Mouse (Mus musculus) embryo, embryonic 9.5 days (tissue): ENCODE data around the gene Nppb.

Experiments used
- DNase-seq: peaks from one replicate; pipeline ENCODE4 v3.0.0-alpha.2; 2017; ENCODE audit errors: extremely low spot score

Gene Nppb

GRCm38 (mm10) chr4:147976237-147976636, 9.4 kb upstream of the Nppb start:
- no peak for DNase-seq

DNA sequence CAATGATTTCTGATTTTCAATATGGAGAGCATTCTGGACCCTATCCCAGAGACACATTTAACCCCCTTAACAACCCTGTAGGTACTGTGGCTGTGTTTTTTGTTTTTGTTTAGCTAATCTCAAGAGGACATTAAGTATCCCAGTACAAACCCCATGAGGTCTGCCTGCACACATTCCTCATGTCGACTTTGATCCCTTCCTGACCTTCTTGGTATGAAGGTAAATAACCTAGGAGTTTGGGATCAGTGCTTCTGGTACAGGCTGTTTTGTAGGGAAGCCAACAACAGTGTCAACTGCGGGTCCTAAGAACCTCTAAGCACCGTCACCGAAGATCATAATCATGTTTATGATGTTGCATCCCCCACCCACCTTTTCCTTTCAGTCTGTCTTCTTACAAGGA, 7.9 kb upstream of the Nppb start:
- DNase-seq: no peak

DNA sequence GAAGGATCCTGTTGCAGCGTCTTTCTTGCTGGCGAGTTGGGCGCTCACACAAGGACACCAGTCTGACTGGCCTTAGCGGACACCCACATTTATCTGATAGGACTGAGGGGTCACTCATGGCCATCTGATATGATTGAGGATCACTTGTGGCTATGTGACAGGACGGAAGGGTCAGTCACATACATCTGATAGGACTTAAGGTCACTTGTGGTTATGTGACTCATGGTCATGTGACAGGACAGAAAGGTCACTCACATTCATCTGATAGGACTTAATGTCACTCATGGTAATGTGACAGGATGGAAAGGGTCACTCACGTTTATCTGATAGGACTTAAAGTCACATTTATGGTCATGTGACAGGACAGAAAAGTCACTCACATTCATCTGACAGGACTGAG, 7.2 kb upstream of the Nppb start:
- DNase-seq: no peak

- no peak for DNase-seq
Observed at GRCm38 (mm10) chr4:147979441-147979860, 6.1 kb upstream of the Nppb start.

GRCm38 (mm10) chr4:147993571-147994095, 8.0 kb downstream of the Nppb start:
- DNase-seq: no peak

GRCm38 (mm10) chr4:147995311-147995710, 9.7 kb downstream of the Nppb start:
- DNase-seq: no peak

DNA sequence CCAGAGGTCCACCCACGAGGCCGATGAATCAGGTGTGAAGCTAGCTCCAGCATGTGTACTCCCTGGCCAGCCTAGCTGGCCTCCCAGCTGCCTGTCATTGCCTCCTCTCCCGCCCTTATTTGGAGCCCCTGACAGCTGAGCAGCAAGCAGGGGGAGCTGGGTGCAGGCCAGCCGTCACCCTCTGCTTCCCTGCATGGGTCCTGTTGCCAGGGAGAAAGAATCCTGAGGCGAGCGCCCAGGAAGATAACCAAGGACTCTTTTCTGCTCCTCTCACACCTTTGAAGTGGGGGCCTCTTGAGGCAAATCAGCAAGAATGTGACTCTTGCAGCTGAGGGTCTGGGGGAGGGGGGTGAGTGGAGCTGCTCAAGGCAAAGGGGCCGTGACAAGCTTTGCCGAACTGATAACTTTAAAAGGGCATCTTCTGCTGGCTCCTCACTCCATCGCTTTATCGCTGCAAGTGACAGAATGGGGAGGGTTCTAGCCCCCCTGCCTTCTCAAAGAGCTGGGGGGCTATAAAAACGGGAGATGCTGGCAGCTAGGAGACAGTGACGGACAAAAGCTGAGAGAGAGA, 14.7 kb downstream of the Nppb start, which contains the start of gene Nppa:
Gene Nppa, plus strand, starts transcription at position 521 of the 571 bp plus-strand sequence.
- no peak for DNase-seq

DNA sequence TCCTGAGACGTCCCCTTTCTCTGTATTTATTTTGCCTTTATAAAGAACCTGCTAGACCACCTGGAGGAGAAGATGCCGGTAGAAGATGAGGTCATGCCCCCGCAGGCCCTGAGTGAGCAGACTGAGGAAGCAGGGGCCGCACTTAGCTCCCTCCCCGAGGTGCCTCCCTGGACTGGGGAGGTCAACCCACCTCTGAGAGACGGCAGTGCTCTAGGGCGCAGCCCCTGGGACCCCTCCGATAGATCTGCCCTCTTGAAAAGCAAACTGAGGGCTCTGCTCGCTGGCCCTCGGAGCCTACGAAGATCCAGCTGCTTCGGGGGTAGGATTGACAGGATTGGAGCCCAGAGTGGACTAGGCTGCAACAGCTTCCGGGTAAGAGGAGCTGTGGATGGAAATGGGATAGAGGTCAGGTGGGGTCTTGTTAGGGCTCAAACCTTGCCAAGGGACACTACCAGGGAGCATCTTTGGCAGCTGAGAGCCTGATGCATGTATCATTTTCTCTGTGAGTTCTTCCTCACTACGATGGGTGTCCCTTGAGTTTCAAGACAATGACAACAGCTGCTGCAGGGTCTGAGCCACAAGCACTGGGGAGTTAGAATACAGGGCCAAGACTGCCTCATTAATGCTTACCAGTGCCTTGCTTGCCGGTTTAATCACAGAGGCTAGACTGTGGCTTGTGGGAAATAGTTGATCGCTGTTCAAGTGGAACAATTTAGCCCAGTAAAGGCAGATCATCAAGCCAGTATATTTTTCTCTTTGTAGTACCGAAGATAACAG, 15.6 kb downstream of the Nppb start:
- DNase-seq: no peak

DNA sequence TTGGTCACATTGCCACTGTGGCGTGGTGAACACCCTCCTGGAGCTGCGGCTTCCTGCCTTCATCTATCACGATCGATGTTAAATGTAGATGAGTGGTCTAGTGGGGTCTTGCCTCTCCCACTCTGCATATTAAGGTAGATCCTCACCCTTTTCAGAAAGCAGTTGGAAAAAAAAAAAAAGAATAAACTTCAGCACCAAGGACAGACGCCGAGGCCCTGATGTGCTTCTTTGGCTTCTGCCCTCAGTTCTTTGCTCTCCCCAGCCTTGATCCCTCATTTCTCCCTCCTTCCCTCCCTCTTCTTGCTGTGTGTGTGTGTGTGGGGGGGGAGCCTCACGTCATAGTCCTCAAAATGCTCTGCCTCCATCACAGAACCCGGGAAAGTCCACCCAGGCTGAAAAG, 16.3 kb downstream of the Nppb start:
- DNase-seq: no peak

- no peak for DNase-seq
Observed at GRCm38 (mm10) chr4:148004361-148004760, 18.8 kb downstream of the Nppb start.

GRCm38 (mm10) chr4:148008412-148008811, 22.8 kb downstream of the Nppb start:
- no peak for DNase-seq

DNA sequence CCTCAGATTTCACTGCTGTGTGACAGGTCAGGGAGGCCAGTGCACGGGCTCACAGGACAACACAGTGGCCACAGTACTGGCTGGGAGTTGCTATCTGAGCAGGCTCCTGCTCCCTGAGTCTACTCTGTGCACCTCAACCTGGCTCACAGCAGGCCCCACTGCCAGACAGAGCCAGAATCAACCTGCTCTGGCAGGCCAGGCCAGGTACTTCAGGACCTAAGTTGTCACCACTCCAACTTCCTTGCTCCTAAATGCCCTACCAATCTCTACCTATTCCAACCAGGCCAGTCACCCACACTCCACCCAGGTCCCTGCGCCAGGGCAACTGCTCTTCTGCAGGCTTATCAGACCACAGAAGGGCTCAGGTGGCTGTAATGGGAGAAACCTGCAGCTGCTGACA, 24.1 kb downstream of the Nppb start:
- DNase-seq: no peak

- no peak for DNase-seq
Observed at GRCm38 (mm10) chr4:148011332-148011731, 25.7 kb downstream of the Nppb start.

DNA sequence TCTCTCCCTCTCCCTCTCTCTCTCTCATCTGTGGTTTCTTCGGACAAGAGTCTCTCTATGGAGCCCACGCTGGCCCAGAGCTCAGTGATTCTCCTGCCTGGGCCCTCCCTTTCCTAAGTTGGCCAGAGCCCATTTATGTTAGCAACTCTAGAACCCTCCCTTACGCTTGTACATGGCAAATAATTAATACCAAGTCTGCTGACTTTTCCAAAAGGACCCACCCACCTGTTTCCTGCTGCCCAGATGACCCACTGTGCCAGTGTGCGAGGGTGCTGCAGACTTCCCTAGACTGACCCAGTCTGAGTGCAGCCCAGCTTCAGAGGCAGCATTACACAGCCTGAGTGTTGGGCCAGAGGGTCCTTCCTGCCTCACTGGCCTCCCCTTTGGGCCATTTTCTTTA, 26.6 kb downstream of the Nppb start:
- no peak for DNase-seq

GRCm38 (mm10) chr4:148015418-148015817, 29.8 kb downstream of the Nppb start:
- DNase-seq: no peak

- no peak for DNase-seq
Observed at GRCm38 (mm10) chr4:148016981-148017380, 31.4 kb downstream of the Nppb start.

DNA sequence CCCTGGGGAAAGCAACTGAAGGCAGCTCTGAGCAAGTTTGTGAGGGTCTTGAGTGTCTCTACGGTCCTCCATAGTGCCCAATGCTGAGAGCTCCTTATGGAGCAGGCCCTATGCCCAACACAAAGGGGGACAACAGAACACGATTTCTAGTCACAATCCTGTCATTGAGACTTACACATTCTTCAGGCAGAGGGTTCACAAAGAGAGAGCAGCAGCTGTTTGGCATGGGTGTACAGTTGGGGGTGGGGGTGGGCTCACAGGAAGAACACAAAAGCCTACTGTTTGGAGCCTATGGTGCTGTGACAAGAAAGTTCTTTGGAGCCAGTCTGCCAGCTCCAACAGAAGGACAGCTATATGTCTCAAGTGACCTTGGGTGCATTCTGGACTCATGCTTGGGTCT, 32.8 kb downstream of the Nppb start:
- DNase-seq: no peak

DNA sequence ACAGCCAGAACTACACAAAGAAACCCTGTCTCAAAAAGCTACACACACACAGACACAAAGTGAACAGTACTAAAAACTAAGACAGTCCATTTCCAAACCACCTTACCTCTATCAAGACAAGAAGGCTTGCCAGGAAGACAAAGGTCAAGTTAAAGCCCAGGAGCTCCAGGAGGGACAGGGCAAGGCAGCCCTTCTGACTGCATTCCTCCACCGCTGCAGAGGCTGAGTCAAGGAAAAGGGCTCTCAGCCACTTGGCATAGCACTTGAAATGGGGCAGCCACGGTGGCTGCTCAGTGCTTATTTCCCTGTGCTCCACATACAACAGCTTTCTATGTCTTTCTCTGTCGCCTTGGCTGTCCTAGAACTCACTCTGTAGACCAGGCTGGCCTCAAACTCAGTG, 38.4 kb downstream of the Nppb start:
- no peak for DNase-seq

GRCm38 (mm10) chr4:148029297-148029696, 43.7 kb downstream of the Nppb start:
- DNase-seq: no peak

DNA sequence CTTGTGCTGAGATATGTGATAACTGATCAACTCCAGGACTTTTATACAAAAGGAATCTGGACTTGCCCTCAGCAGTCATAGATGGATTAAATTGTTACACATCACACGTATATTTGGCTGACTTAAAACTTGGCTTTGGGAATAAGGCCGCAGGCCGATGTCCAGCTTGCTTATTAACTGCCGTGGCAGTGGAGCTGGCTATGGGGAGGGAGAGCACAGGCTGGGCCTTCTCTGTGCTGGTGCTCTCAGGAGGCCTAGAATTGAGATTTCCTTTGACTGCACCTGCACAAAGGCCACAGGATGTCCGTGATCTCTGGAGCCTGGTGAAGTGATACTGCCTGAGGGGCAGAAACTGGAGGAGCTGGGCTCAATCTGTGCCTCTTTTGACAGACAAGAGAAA, 44.9 kb downstream of the Nppb start:
- DNase-seq: no peak

DNA sequence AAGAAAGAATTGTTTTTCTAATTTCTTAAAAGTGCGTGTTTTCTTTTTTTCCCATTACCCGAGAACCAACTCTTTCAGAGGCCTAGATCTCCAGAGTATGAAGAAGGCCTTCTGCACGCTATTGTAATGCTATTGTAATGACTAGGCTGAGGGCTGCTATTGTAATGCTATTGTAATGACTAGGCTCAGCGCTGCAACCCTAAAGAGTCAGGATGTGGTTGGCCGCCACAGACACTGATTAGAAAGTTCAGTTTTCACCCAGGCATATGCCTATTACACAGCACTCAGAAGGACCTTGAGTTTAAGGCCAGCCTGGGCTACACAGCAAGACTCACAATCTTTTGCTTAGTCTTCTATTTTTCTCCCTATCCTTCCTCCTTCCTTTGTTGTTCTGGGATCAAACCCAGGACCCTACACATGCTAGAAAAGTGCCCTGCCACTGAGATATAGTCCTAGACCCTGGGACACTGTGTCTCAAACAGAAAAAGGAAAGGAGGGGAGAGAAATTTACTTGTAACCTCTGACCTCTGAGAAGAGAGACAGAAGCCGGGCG, 48.3 kb downstream of the Nppb start:
- DNase-seq: no peak

- no peak for DNase-seq
Observed at GRCm38 (mm10) chr4:148035440-148035839, 49.9 kb downstream of the Nppb start.
